Mouse (Mus musculus): Measurements from ENCODE around the gene Dvl3.

DNA sequence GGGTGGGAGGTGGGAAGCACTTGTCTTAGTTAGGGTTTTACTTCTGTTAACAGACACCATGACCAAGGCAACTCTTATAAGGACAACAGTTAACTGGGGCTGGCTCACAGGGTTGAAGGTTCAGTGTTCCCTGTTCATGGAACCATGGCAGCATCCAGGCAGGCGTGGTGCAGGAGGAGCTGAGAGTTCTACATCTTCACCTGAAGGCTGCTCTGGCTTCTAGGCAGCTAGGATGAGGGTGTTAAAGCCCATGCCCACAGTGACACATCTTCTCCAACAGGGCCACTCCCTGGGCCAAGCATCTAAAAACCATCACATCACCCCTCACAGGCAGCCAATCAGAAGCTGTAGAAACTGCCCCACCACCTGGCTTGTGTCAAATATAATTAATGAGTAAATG, 45.1 kb upstream of the Dvl3 start:
- TF ChIP-seq CTCF (IDR thresholded peaks at IDR 0.05; ENCODE audit: low read depth) (no peak), EP300 (optimal IDR thresholded peaks at IDR 0.05) (no peak)

All from stomach, postnatal 0 days (tissue).